Mouse (Mus musculus): Measurements from ENCODE around the gene Sftpd. TPM values are rescaled to one million over a fixed set of nuclear protein-coding genes. Genes with fewer than 3 reads are reported as not detected.

Sftpd gene
- 3.3 and 3.6 TPM in 2 replicates for polyA plus RNA-seq (2012; rRNA removed)

DNA sequence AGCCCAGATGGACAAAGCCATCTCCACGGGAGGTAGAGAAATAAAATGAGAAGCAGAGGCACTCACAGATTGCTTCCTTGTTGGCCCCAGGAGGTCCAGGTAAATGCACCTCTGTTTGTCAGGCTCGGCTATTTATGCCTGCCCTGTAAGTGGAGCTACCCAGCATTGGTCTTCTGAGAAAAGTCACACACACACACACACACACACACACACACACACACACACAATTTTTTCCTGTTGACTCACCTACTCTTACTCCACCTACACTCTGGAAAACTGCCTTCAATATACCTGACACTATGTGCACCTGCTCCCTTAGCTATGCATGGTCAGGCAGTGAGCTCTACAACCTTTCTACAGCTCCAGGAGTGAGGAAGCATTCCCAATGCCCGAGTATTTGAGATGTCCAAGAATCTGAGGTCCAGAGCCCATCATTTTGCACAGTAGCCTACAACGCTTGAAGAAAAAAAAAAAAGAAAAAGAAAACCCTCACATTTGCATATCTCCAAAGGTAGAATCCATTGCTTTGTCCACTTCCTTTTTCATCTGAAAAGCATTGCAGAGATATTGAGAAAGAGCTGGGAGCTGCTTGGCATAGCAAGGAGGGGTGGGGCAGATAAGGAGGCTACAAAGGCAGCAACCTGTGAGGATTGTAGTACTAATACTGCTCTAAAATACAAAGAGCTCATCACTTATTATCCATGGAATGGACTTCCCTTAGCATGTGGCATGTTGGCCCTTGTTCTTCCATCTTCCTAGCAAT lies at the start of gene Sftpd:
Sftpd (minus strand) TSS at position 91 of the 763 bp plus-strand sequence.

GRCm38 (mm10) chr14:41151220-41151898 lies 33.6 kb downstream of the Sftpd start, which contains the start of gene Mbl1:
Gene Mbl1 (plus strand): TSS chr14:41151458.

GRCm38 (mm10) chr14:41131540-41131939 lies 53.4 kb downstream of the Sftpd start, which contains the start of gene Sftpa1:
Gene Sftpa1 (plus strand): TSS chr14:41131782.

Other genes starting within 250 kb of the Sftpd start
- gene Tspan14, start 218.3 kb downstream of the Sftpd start, polyA plus RNA-seq (2012; rRNA removed): 90.7 and 91.7 TPM in 2 replicates
- gene Fam213a, start 171.4 kb downstream of the Sftpd start, polyA plus RNA-seq (2012; rRNA removed): 37.0 and 40.5 TPM in 2 replicates
- gene Dydc2, start 115.9 kb downstream of the Sftpd start, polyA plus RNA-seq (2012; rRNA removed): not detected in 2 replicates
- not detected in 2 replicates for gene Dydc1, start 112.2 kb downstream of the Sftpd start, polyA plus RNA-seq (2012; rRNA removed)
- gene Mat1a, start 80.1 kb downstream of the Sftpd start, polyA plus RNA-seq (2012; rRNA removed): 1.0 and 1.7 TPM in 2 replicates
- gene Sftpa1, start 53.4 kb downstream of the Sftpd start, polyA plus RNA-seq (2012; rRNA removed): not detected in 2 replicates
- gene Mbl1, start 33.7 kb downstream of the Sftpd start, polyA plus RNA-seq (2012; rRNA removed): not detected in 2 replicates
- gene Gm2832, start 93.7 kb upstream of the Sftpd start, polyA plus RNA-seq (2012; rRNA removed): not detected in 2 replicates
- gene Gm5798, start 163.5 kb upstream of the Sftpd start, polyA plus RNA-seq (2012; rRNA removed): not detected in 2 replicates
- not detected in 2 replicates for gene Gm7945, start 201.2 kb upstream of the Sftpd start, polyA plus RNA-seq (2012; rRNA removed)
- not detected in 2 replicates for gene Gm6482, start 223.1 kb upstream of the Sftpd start, polyA plus RNA-seq (2012; rRNA removed)